Mouse (Mus musculus) bone marrow, adult 2 months (tissue): Measurements from ENCODE around the gene Zfp663. TPM values are rescaled to one million over a fixed set of nuclear protein-coding genes. Genes with fewer than 3 reads are reported as not detected.

Experiments used
- H3K27ac ChIP-seq: fragments of 200-500 bp; 2 replicates; pipeline ENCODE4 v1.5.1; 2012; ENCODE audit warnings: low read depth, mild to moderate bottlenecking, control low read depth, inconsistent platforms, low read length; ENCODE audit not compliant: control insufficient read depth, poor library complexity, insufficient read depth
- H3K4me1 ChIP-seq: fragments of 200-500 bp; 2 replicates; pipeline ENCODE4 v1.6.1; 2011; ENCODE audit warnings: low read length; ENCODE audit not compliant: control insufficient read depth, insufficient read depth
- H3K4me3 ChIP-seq: fragments of 200-500 bp; replicated peaks from 2 replicates; pipeline ENCODE3; 2011; ENCODE audit warnings: mild to moderate bottlenecking, low read depth, low read length, control low read depth; ENCODE audit not compliant: control insufficient read depth
- CTCF ChIP-seq: fragments of 200-500 bp; IDR thresholded peaks from 2 replicates; pipeline ENCODE4 v1.5.1; 2011; ENCODE audit warnings: low read length, control low read depth; ENCODE audit not compliant: control insufficient read depth, insufficient read depth
- POLR2A ChIP-seq: fragments of 200-500 bp; IDR thresholded peaks from 2 replicates; pipeline ENCODE4 v1.6.1; 2011; ENCODE audit warnings: low read depth, mild to moderate bottlenecking, control low read depth, low read length, borderline replicate concordance; ENCODE audit not compliant: control insufficient read depth
- WGBS: fragments of 180-500 bp; shearing (Covaris S2); methylation state at CpG from one replicate; pipeline ENCODE4 v1.1.7; 2018; 5-methylcytosine and 5-hydroxymethylcytosine counted together
- polyA plus RNA-seq: library from polyadenylated mRNA; stranded (reverse); fragments of >200 nt; gene quantifications from 2 replicates; pipeline ENCODE4 v1.2.4, GENCODE M21; 2011; ENCODE audit warnings: low replicate concordance; ENCODE audit not compliant: missing spikeins, insufficient read depth, insufficient read length

Zfp663 gene
- polyA plus RNA-seq: not detected in 2 replicates

GRCm38 (mm10) chr2:165368496-165368895, at the start of gene Zfp663:
TSS of gene Zfp663 (minus strand) at chr2:165368729.
- Histone ChIP-seq H3K27ac (no peak within 1 kb of the TSS), H3K4me3 (no peak within 1 kb of the TSS), H3K4me1 (no peaks in the 10 kb centered on the region; the same call in 1 of the 2 replicates)
- 13% methylated on average over 27 of the region's 27 CpGs for WGBS
- TF ChIP-seq POLR2A (no peak), CTCF (no peak)

- TF ChIP-seq CTCF (no peak), POLR2A (no peak)
- H3K4me1 ChIP-seq: no peaks in the 10 kb centered on the region; the same call in none of the 2 replicates
- 47% methylated on average over 7 of the region's 7 CpGs for WGBS
- no peak overlapping the region for H3K4me3 ChIP-seq
- H3K27ac ChIP-seq: no peak overlapping the region
Measured at GRCm38 (mm10) chr2:165417291-165417690, 48.8 kb upstream of the Zfp663 start.

- H3K4me1 ChIP-seq: no peaks in the 10 kb centered on the region; the same call in none of the 2 replicates
- TF ChIP-seq CTCF: no peak
- TF ChIP-seq POLR2A: no peak
- WGBS: 75% methylated on average over 6 of the region's 6 CpGs
Measured at GRCm38 (mm10) chr2:165415795-165416194, 47.3 kb upstream of the Zfp663 start.

GRCm38 (mm10) chr2:165415141-165415721, 46.7 kb upstream of the Zfp663 start:
- Histone ChIP-seq H3K27ac (no peak overlapping the region), H3K4me3 (no peak overlapping the region), H3K4me1 (no peaks in the 10 kb centered on the region; the same call in none of the 2 replicates)
- no peak for TF ChIP-seq POLR2A
- no peak for TF ChIP-seq CTCF
- 67% methylated on average over 11 of the region's 11 CpGs for WGBS

More at GRCm38 (mm10) chr2:165415795-165416194, 47.3 kb upstream of the Zfp663 start:
- Histone ChIP-seq H3K27ac (no peak overlapping the region), H3K4me3 (no peak overlapping the region)

GRCm38 (mm10) chr2:165414321-165414720, 45.8 kb upstream of the Zfp663 start:
- no peaks in the 10 kb centered on the region; the same call in none of the 2 replicates for H3K4me1 ChIP-seq
- H3K4me3 ChIP-seq: no peak overlapping the region
- WGBS: 73% methylated on average over 5 of the region's 5 CpGs
- no peak overlapping the region for H3K27ac ChIP-seq
- TF ChIP-seq CTCF: no peak
- TF ChIP-seq POLR2A: no peak

- Histone ChIP-seq H3K27ac (no peak overlapping the region), H3K4me3 (no peak overlapping the region), H3K4me1 (no peaks in the 10 kb centered on the region; the same call in 1 of the 2 replicates)
- 45% methylated on average over 3 of the region's 3 CpGs for WGBS
- no peak for TF ChIP-seq CTCF
- TF ChIP-seq POLR2A: no peak
Measured at GRCm38 (mm10) chr2:165413884-165414283, 45.4 kb upstream of the Zfp663 start.

- no peaks in the 10 kb centered on the region for H3K4me1 ChIP-seq
- no peak overlapping the region for H3K4me3 ChIP-seq
- WGBS: 8% methylated on average over 10 of the region's 10 CpGs
- H3K27ac ChIP-seq: no peak overlapping the region
- peak; percentile 75 for TF ChIP-seq CTCF
- no peak for TF ChIP-seq POLR2A
Measured at GRCm38 (mm10) chr2:165407700-165408301, 39.3 kb upstream of the Zfp663 start.

- Histone ChIP-seq H3K4me3 (no peak overlapping the region), H3K27ac (peak overlapping the region; percentile 32; the same call in 1 of the 2 replicates), H3K4me1 (no peaks in the 10 kb centered on the region)
- no peak for TF ChIP-seq POLR2A
- 11% methylated on average over 6 of the region's 6 CpGs for WGBS
Measured at GRCm38 (mm10) chr2:165405351-165405750, 36.8 kb upstream of the Zfp663 start.
